Mouse (Mus musculus): Measurements from ENCODE around the gene Krtap9-5. TPM values are rescaled to one million over a fixed set of nuclear protein-coding genes. Genes with fewer than 3 reads are reported as not detected.

Krtap9-5 gene
- total RNA-seq, 1 experiment from 2014 or later = not detected

Other genes with a start within 250 kb of the Krtap9-5 start
- not detected in 2 replicates for gene Gm14180, start 214.2 kb upstream of the Krtap9-5 start, total RNA-seq (2021)
- gene Gm11595, start 175.6 kb upstream of the Krtap9-5 start, total RNA-seq (2021) = not detected in 2 replicates
- not detected in 2 replicates for gene Krtap4-8, start 167.8 kb upstream of the Krtap9-5 start, total RNA-seq (2021)
- not detected in 2 replicates for gene Krtap4-9, start 163.3 kb upstream of the Krtap9-5 start, total RNA-seq (2021)
- not detected in 2 replicates for gene Gm11596, start 155.0 kb upstream of the Krtap9-5 start, total RNA-seq (2021)
- not detected in 2 replicates for gene Gm11569, start 149.5 kb upstream of the Krtap9-5 start, total RNA-seq (2021)
- not detected in 2 replicates for gene Gm11554, start 144.0 kb upstream of the Krtap9-5 start, total RNA-seq (2021)
- gene Krtap4-13, start 138.6 kb upstream of the Krtap9-5 start, total RNA-seq (2021) = not detected in 2 replicates
- gene Gm11564, start 132.8 kb upstream of the Krtap9-5 start, total RNA-seq (2021) = not detected in 2 replicates
- gene 2300003K06Rik, start 110.4 kb upstream of the Krtap9-5 start, total RNA-seq (2021) = not detected in 2 replicates
- gene Krtap4-16, start 96.9 kb upstream of the Krtap9-5 start, total RNA-seq (2021) = not detected in 2 replicates
- gene Gm11568, start 90.6 kb upstream of the Krtap9-5 start, total RNA-seq (2021) = not detected in 2 replicates
- not detected in 2 replicates for gene Gm11559, start 84.0 kb upstream of the Krtap9-5 start, total RNA-seq (2021)
- gene Krtap9-1, start 75.1 kb upstream of the Krtap9-5 start, total RNA-seq (2021) = not detected in 2 replicates
- gene Gm11567, start 69.3 kb upstream of the Krtap9-5 start, total RNA-seq (2021) = not detected in 2 replicates
- not detected in 2 replicates for gene Krtap31-1, start 40.6 kb upstream of the Krtap9-5 start, total RNA-seq (2021)
- not detected in 2 replicates for gene Gm11565, start 33.7 kb upstream of the Krtap9-5 start, total RNA-seq (2021)
- not detected in 2 replicates for gene Krtap31-2, start 12.2 kb upstream of the Krtap9-5 start, total RNA-seq (2021)
- gene Krtap29-1, start 30.6 kb downstream of the Krtap9-5 start, total RNA-seq (2021) = not detected in 2 replicates
- gene Krtap16-1, start 38.1 kb downstream of the Krtap9-5 start, total RNA-seq (2021) = not detected in 2 replicates
- not detected in 2 replicates for gene Krtap17-1, start 45.5 kb downstream of the Krtap9-5 start, total RNA-seq (2021)
- not detected in 2 replicates for gene Krt33a, start 67.7 kb downstream of the Krtap9-5 start, total RNA-seq (2021)
- not detected in 2 replicates for gene Krt33b, start 81.4 kb downstream of the Krtap9-5 start, total RNA-seq (2021)
- not detected in 2 replicates for gene Krt34, start 93.1 kb downstream of the Krtap9-5 start, total RNA-seq (2021)
- not detected in 2 replicates for gene Krt31, start 102.1 kb downstream of the Krtap9-5 start, total RNA-seq (2021)
- not detected in 2 replicates for gene Krt32, start 139.8 kb downstream of the Krtap9-5 start, total RNA-seq (2021)
- gene Krt35, start 147.8 kb downstream of the Krtap9-5 start, total RNA-seq (2021) = not detected in 2 replicates
- gene Krt36, start 157.2 kb downstream of the Krtap9-5 start, total RNA-seq (2021) = 0.18 TPM in 1 of 2 replicates, not detected in the other
- not detected in 2 replicates for gene Krt13, start 173.1 kb downstream of the Krtap9-5 start, total RNA-seq (2021)
- not detected in 2 replicates for gene Krt15, start 187.5 kb downstream of the Krtap9-5 start, total RNA-seq (2021)
- 0.82 and 1.4 TPM in 2 replicates for gene Krt19, start 200.2 kb downstream of the Krtap9-5 start, total RNA-seq (2021)
- not detected in 2 replicates for gene Krt9, start 244.8 kb downstream of the Krtap9-5 start, total RNA-seq (2021)